Mouse (Mus musculus) cerebellum, postnatal 14 days (tissue): ENCODE measurements at regions not wholly inside any gene's neighbourhood (a gene's known extent, or its start where the extent isn't known, plus 50 kb on each side); places are given as distances from the start of the nearest gene placed in this dataset.

Experiments used
- DNase-seq, 2 experiments: peaks; one replicate each; pipeline ENCODE4 v3.0.0; 2021; ENCODE audit warnings: mixed read lengths in 2 of 2

GRCm38 (mm10) chr8:8751208-8751607 is 60.9 kb upstream of the Arglu1 start:
- no peak for DNase-seq

GRCm38 (mm10) chr8:8746691-8747090 is 56.4 kb upstream of the Arglu1 start:
- no peak for DNase-seq

GRCm38 (mm10) chr8:8745615-8746285 is 55.4 kb upstream of the Arglu1 start:
- DNase-seq = no peak
